Mouse (Mus musculus) testis, adult 2 months (tissue): ENCODE measurements around the gene Pcif1.

ENCODE experiments used
- CTCF ChIP-seq: fragments of 200-500 bp; IDR thresholded peaks from 2 replicates; pipeline ENCODE4 v1.5.1; 2012; ENCODE audit warnings: low read depth, mild to moderate bottlenecking, inconsistent platforms, low read length, moderate library complexity; ENCODE audit not compliant: control insufficient read depth, insufficient read depth, insufficient replicate concordance
- POLR2A ChIP-seq: fragments of 200-500 bp; IDR thresholded peaks from 2 replicates; pipeline ENCODE4 v1.6.1; 2012; ENCODE audit warnings: low read depth, mild to moderate bottlenecking, inconsistent platforms, low read length, moderate library complexity; ENCODE audit not compliant: control insufficient read depth

DNA sequence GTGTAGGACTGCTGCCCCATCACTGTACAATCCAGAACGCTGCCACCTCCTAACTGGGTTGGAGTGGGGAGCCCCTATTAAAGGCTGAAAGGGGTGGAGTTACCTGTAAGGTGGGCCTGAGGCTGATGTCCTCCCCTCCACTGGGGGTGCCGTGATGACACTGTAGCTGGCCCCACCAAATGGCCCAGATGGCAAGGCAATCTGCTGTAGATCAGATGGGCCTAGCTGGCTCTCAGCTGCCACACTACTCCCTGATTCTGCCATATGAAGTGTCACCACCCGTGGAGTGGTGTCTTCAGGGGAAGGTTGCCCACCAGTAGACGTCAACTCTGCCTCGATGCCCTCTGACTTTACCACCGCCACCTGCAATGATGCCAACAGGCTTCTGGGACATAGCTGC is 16.8 kb downstream of the Pcif1 start:
- TF ChIP-seq CTCF, result no peak
- TF ChIP-seq POLR2A, result no peak
